Mouse (Mus musculus): ENCODE measurements at regions not wholly inside any gene's neighbourhood (a gene's known extent, or its start where the extent isn't known, plus 50 kb on each side); places are given as distances from the start of the nearest gene placed in this dataset.

GRCm38 (mm10) chr16:71889679-71890078 is 418.4 kb upstream of the Robo1 start:
- no peaks in the 10 kb centered on the region for H3K27me3 ChIP-seq (ENCODE audit: insufficient read depth, low read length)
- no peak for ATAC-seq (ENCODE audit: low FRiP score, low TSS enrichment)

GRCm38 (mm10) chr16:71923111-71923510 is 385.0 kb upstream of the Robo1 start:
- Histone ChIP-seq H3K4me3 (ENCODE audit: low read length) (no peak overlapping the region), H3K27me3 (ENCODE audit: insufficient read depth, low read length) (no peaks in the 10 kb centered on the region), H3K4me2 (replicated peaks; ENCODE audit: low read depth, low read length) (no peak overlapping the region), H3K27ac (ENCODE audit: low read length) (no peak overlapping the region), H3K9ac (replicated peaks; ENCODE audit: low read length) (no peak overlapping the region), H3K9me3 (ENCODE audit: low read length) (no peaks in the 10 kb centered on the region), H3K4me1 (ENCODE audit: insufficient read depth, low read length) (no peaks in the 10 kb centered on the region), H3K36me3 (ENCODE audit: insufficient read depth, low read length) (no peaks in the 10 kb centered on the region)
- ATAC-seq (ENCODE audit: low FRiP score, low TSS enrichment): no peak
- 91% methylated on average over 13 of the region's 13 CpGs for WGBS

More at GRCm38 (mm10) chr16:71889679-71890078, 418.4 kb upstream of the Robo1 start:
- H3K4me3 ChIP-seq (ENCODE audit: low read length): no peak overlapping the region
- WGBS: 90% methylated on average over 2 of the region's 2 CpGs
- H3K36me3 ChIP-seq (ENCODE audit: insufficient read depth, low read length): no peaks in the 10 kb centered on the region
- H3K4me2 ChIP-seq (replicated peaks; ENCODE audit: low read depth, low read length): no peak overlapping the region
- no peak overlapping the region for H3K27ac ChIP-seq (ENCODE audit: low read length)
- H3K9ac ChIP-seq (replicated peaks; ENCODE audit: low read length): no peak overlapping the region
- H3K9me3 ChIP-seq (ENCODE audit: low read length): no peaks in the 10 kb centered on the region
- no peaks in the 10 kb centered on the region for H3K4me1 ChIP-seq (ENCODE audit: insufficient read depth, low read length)

- ATAC-seq (ENCODE audit: low FRiP score, low TSS enrichment): peak; percentile 49; the same call in 1 of the 2 replicates
- no peaks in the 10 kb centered on the region for H3K9me3 ChIP-seq (ENCODE audit: low read length)
- H3K4me2 ChIP-seq (replicated peaks; ENCODE audit: low read depth, low read length): no peak overlapping the region
- H3K4me1 ChIP-seq (ENCODE audit: insufficient read depth, low read length): no peaks in the 10 kb centered on the region
- H3K4me3 ChIP-seq (ENCODE audit: low read length): no peak overlapping the region
- no peak overlapping the region for H3K9ac ChIP-seq (replicated peaks; ENCODE audit: low read length)
- H3K27me3 ChIP-seq (ENCODE audit: insufficient read depth, low read length): no peaks in the 10 kb centered on the region
- WGBS: 50% methylated on average over 2 of the region's 2 CpGs
- H3K27ac ChIP-seq (ENCODE audit: low read length): no peak overlapping the region
- H3K36me3 ChIP-seq (ENCODE audit: insufficient read depth, low read length): no peaks in the 10 kb centered on the region
These were observed 363.9 kb upstream of the Robo1 start for GRCm38 (mm10) chr16:71944165-71944564.

- H3K9me3 ChIP-seq (ENCODE audit: low read length): no peaks in the 10 kb centered on the region
- no peaks in the 10 kb centered on the region for H3K27me3 ChIP-seq (ENCODE audit: insufficient read depth, low read length)
- H3K4me1 ChIP-seq (ENCODE audit: insufficient read depth, low read length): no peaks in the 10 kb centered on the region
- no peak overlapping the region for H3K27ac ChIP-seq (ENCODE audit: low read length)
- WGBS: 72% methylated on average over 2 of the region's 2 CpGs
- H3K4me2 ChIP-seq (replicated peaks; ENCODE audit: low read depth, low read length): no peak overlapping the region
- H3K9ac ChIP-seq (replicated peaks; ENCODE audit: low read length): no peak overlapping the region
- no peaks in the 10 kb centered on the region for H3K36me3 ChIP-seq (ENCODE audit: insufficient read depth, low read length)
- ATAC-seq (ENCODE audit: low FRiP score, low TSS enrichment): no peak
- H3K4me3 ChIP-seq (ENCODE audit: low read length): no peak overlapping the region
These were observed 363.3 kb upstream of the Robo1 start for GRCm38 (mm10) chr16:71944846-71945245.

- no peak overlapping the region for H3K4me2 ChIP-seq (replicated peaks; ENCODE audit: low read depth, low read length)
- no peaks in the 10 kb centered on the region for H3K36me3 ChIP-seq (ENCODE audit: insufficient read depth, low read length)
- no peak overlapping the region for H3K27ac ChIP-seq (ENCODE audit: low read length)
- ATAC-seq (ENCODE audit: low FRiP score, low TSS enrichment): no peak
- H3K4me1 ChIP-seq (ENCODE audit: insufficient read depth, low read length): no peaks in the 10 kb centered on the region
- H3K27me3 ChIP-seq (ENCODE audit: insufficient read depth, low read length): no peaks in the 10 kb centered on the region
- no peak overlapping the region for H3K9ac ChIP-seq (replicated peaks; ENCODE audit: low read length)
- H3K4me3 ChIP-seq (ENCODE audit: low read length): no peak overlapping the region
- 78% methylated on average over 2 of the region's 2 CpGs for WGBS
- no peaks in the 10 kb centered on the region for H3K9me3 ChIP-seq (ENCODE audit: low read length)
These were observed 355.2 kb upstream of the Robo1 start for GRCm38 (mm10) chr16:71952879-71953406.

- Histone ChIP-seq H3K4me1 (ENCODE audit: insufficient read depth, low read length) (0 out of 2 replicates have a peak, but pooled peaks cover 2% of the 10 kb centered on the region), H3K9ac (replicated peaks; ENCODE audit: low read length) (no peak overlapping the region), H3K36me3 (ENCODE audit: insufficient read depth, low read length) (no peaks in the 10 kb centered on the region), H3K4me3 (ENCODE audit: low read length) (no peak overlapping the region), H3K4me2 (replicated peaks; ENCODE audit: low read depth, low read length) (no peak overlapping the region), H3K27ac (ENCODE audit: low read length) (no peak overlapping the region), H3K9me3 (ENCODE audit: low read length) (no peaks in the 10 kb centered on the region), H3K27me3 (ENCODE audit: insufficient read depth, low read length) (no peaks in the 10 kb centered on the region)
- ATAC-seq (ENCODE audit: low FRiP score, low TSS enrichment): no peak
These were observed 344.5 kb upstream of the Robo1 start for GRCm38 (mm10) chr16:71963579-71963978.

GRCm38 (mm10) chr16:71973811-71974210 is 334.3 kb upstream of the Robo1 start:
- WGBS: 76% methylated on average over 2 of the region's 2 CpGs
- no peaks in the 10 kb centered on the region for H3K4me1 ChIP-seq (ENCODE audit: insufficient read depth, low read length)
- no peak overlapping the region for H3K4me2 ChIP-seq (replicated peaks; ENCODE audit: low read depth, low read length)
- no peak overlapping the region for H3K9ac ChIP-seq (replicated peaks; ENCODE audit: low read length)
- no peaks in the 10 kb centered on the region for H3K9me3 ChIP-seq (ENCODE audit: low read length)
- no peak overlapping the region for H3K4me3 ChIP-seq (ENCODE audit: low read length)
- no peak overlapping the region for H3K27ac ChIP-seq (ENCODE audit: low read length)
- H3K27me3 ChIP-seq (ENCODE audit: insufficient read depth, low read length): no peaks in the 10 kb centered on the region
- no peak for ATAC-seq (ENCODE audit: low FRiP score, low TSS enrichment)
- no peaks in the 10 kb centered on the region for H3K36me3 ChIP-seq (ENCODE audit: insufficient read depth, low read length)

- H3K27me3 ChIP-seq (ENCODE audit: insufficient read depth, low read length): no peaks in the 10 kb centered on the region
- H3K9ac ChIP-seq (replicated peaks; ENCODE audit: low read length): no peak overlapping the region
- no peaks in the 10 kb centered on the region for H3K36me3 ChIP-seq (ENCODE audit: insufficient read depth, low read length)
- H3K4me2 ChIP-seq (replicated peaks; ENCODE audit: low read depth, low read length): no peak overlapping the region
- no peaks in the 10 kb centered on the region for H3K9me3 ChIP-seq (ENCODE audit: low read length)
- no peak for ATAC-seq (ENCODE audit: low FRiP score, low TSS enrichment)
- 90% methylated on average over 3 of the region's 3 CpGs for WGBS
- H3K4me3 ChIP-seq (ENCODE audit: low read length): no peak overlapping the region
- no peak overlapping the region for H3K27ac ChIP-seq (ENCODE audit: low read length)
- H3K4me1 ChIP-seq (ENCODE audit: insufficient read depth, low read length): no peaks in the 10 kb centered on the region
These were observed 310.4 kb upstream of the Robo1 start for GRCm38 (mm10) chr16:71997634-71998278.

GRCm38 (mm10) chr16:72027404-72028215 is 280.5 kb upstream of the Robo1 start:
- Histone ChIP-seq H3K27me3 (ENCODE audit: insufficient read depth, low read length) (peaks cover 6% of the 10 kb centered on the region), H3K36me3 (ENCODE audit: insufficient read depth, low read length) (no peaks in the 10 kb centered on the region), H3K9ac (replicated peaks; ENCODE audit: low read length) (peak overlapping the region; percentile 35; the same call in 1 of the 2 replicates), H3K4me3 (ENCODE audit: low read length) (peak overlapping the region; percentile 49), H3K4me2 (replicated peaks; ENCODE audit: low read depth, low read length) (peak overlapping the region; percentile 65), H3K9me3 (ENCODE audit: low read length) (no peaks in the 10 kb centered on the region), H3K27ac (ENCODE audit: low read length) (no peak overlapping the region), H3K4me1 (ENCODE audit: insufficient read depth, low read length) (peaks cover 10% of the 10 kb centered on the region; the same call in 1 of the 2 replicates)
- no peak; the same call in 1 of the 2 replicates for ATAC-seq (ENCODE audit: low FRiP score, low TSS enrichment)
- WGBS: 3% methylated on average over 27 of the region's 27 CpGs

- ATAC-seq (ENCODE audit: low FRiP score, low TSS enrichment): no peak
- 4% methylated on average over 6 of the region's 6 CpGs for WGBS
- Histone ChIP-seq H3K27ac (ENCODE audit: low read length) (no peak overlapping the region), H3K9me3 (ENCODE audit: low read length) (no peaks in the 10 kb centered on the region), H3K9ac (replicated peaks; ENCODE audit: low read length) (peak overlapping the region; percentile 35; the same call in 1 of the 2 replicates), H3K4me1 (ENCODE audit: insufficient read depth, low read length) (peaks cover 10% of the 10 kb centered on the region; the same call in 1 of the 2 replicates), H3K4me3 (ENCODE audit: low read length) (peak overlapping the region; percentile 49), H3K4me2 (replicated peaks; ENCODE audit: low read depth, low read length) (peak overlapping the region; percentile 65), H3K27me3 (ENCODE audit: insufficient read depth, low read length) (peaks cover 6% of the 10 kb centered on the region), H3K36me3 (ENCODE audit: insufficient read depth, low read length) (no peaks in the 10 kb centered on the region)
These were observed 279.9 kb upstream of the Robo1 start for GRCm38 (mm10) chr16:72028216-72028610.

All from kidney, embryonic 16.5 days (tissue).